Mouse (Mus musculus) forelimb bud, embryonic 11.5 days (tissue): Measurements from ENCODE around the gene Pcp4l1.
A peak's percentile ranks its signal among the peaks of the same experiment; 100 is the strongest.
"Not testable (repeated sequence)": the region's sequence is repeated elsewhere in the genome, so short reads cannot be mapped to it uniquely, and the experiment has no call there.

Source experiments
- DNase-seq: peaks from one replicate; pipeline ENCODE4 v3.0.0-alpha.2; 2012; ENCODE audit warnings: low read depth, low spot score

The Pcp4l1 gene

DNA sequence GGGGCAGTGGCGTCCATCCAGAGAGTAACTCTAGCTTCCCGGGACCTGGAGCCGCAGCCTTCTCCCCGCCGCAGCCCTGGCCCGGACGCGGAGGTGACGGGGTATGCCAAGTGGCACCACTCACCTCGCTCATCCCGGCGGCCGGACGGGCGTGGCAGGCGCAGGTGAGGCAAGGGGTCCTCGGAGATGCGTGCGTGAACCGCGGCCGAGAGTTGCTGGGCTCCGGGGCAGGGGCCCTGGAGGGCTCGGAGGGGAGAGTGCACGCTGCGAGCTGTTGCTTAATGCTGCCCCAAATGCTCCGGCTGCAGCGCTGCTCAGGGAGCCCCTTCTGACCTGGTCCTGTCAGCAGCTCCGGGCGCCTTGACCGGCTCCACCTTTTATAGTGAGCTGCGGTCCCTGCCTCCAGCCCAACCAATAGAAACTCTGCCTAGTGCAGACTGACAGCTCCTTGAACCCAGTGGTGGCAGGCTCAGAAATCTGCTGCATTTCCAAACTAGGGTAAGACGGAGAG is at the start of gene Pcp4l1:
Pcp4l1 (minus strand) TSS at position 382 of the 511 bp plus-strand sequence.
- DNase-seq, result peak; percentile 54

DNA sequence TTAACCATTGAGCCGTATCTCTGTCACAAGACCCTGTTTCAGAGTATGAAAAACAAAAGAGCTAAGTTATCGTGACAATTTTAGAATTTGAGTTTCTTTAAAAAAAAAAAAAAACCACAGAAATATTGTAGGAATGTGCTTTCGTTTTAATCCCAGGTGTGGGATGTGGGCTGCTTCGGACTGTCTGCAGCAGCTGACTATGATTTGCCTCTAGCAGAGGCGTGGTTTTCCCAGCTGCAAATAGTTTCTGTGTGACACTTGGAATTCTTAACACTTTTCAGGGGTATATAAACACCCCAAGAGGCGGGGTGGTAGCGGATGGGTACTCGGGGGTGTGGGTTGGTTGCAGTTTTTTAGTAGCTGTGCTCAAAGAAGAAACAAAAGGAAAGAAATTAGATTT is 49.3 kb upstream of the Pcp4l1 start:
- no peak for DNase-seq

DNA sequence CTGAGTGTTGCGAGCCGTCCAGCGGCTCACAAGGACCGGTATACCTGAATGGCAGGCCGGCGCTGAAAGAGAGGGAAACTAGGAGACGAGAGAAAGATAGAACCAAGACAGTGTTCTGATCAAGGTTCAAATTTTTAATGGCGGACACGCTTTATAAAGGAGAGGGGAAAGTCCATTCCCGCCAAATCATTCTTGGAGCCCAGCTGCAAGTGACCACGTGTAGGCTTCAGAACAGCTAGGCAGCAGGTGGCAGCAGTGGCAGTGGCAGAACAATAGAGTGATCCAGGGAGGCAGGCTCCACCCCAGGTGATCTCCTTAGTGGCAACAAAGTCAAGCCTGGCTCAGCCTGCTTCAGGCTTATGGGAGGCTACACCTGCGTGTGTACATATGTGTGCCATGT is 45.9 kb upstream of the Pcp4l1 start:
- DNase-seq, result not testable (repeated sequence)

DNA sequence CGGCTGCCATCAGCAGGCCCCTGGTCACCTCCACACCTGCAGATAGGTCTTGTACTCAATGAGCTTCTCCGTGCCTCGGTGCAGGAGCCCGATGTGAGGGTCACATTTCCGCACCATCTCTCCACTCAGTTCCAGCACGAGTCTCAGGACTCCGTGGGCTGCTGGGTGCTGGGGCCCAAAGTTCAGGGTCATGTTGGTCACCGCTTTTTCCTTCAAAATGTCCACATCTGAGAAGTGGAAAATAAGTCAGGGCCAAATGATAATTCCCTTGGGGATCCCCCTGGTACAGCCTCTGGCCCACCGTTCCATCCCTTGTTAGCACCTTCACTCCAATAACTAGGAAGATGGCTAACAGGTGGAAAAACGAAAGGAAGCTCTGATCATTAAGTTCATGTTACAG is 44.8 kb upstream of the Pcp4l1 start:
- DNase-seq, result no peak

DNA sequence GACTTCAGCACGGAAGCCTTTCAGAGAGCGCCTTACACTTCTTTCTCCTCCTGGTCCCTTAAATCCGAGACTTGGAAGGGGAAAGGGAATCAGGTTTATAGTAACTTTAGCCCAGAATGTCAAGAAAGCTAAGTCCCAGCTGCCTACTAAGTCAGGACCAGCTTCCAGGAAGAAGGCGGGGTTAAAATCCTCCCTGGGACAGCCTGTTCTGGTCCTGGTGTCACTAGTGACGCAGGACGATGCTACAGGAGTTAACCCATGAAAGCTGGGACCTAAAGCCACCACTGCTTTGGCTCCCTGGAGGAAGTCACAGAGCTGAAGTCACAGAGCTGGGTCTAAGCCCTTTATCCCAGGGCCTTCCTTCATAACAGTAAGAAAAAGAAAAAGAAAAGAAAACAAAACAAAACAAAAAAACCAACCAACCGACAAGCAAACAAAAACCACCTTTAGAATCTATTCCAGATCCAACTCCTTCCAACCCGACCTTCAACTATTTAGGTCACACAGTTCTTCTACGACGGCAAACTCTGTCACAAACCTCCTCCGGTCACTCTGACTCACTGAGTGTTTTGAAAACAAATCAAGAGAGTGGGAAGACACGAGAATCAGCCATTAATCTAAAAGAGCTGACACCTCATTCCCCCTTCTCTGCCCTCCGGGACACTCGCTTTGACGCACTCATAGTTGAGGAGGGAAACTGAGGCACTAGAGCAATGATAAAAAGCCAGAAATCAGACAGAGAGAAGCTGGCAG is 44.1 kb upstream of the Pcp4l1 start:
- DNase-seq, result no peak

DNA sequence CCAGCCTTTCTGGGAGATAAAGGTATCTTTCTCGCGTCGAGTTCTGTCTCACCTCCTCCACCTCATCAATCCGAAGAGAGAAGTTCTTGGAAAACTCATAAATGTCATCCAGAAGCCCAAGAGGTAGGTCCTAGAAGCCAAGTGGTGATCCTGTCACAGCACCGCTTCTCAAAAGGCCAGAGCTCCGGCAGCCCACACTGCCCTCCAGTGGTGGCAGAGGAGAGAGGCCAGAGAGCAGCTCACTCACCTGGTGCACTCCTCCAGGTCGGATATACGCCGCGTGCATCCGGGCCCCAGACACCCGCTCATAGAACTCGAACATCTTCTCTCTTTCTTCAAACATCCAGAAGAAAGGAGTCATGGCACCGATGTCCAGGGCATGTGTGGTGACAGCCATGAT is 42.4 kb upstream of the Pcp4l1 start:
- DNase-seq, result no peak

DNA sequence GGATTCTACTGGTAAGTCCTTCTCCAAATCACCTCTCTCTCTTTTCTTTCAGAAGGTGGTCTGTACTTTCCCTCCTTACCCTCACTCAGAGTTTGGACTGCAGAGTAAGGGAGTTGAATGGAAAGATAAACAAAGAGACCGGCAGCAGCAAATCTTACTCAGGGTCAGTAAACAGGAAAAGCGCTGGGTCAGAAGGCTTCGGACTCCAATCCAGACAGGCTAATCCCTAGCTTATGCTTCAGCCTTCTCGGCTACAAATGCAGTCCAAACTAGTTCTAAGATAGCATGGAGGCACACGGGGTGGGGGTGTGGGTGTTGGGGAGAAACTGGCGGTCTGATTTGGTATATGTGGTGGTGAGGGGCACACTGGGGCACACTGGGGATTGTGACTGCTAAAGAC is 41.4 kb upstream of the Pcp4l1 start:
- DNase-seq, result no peak

DNA sequence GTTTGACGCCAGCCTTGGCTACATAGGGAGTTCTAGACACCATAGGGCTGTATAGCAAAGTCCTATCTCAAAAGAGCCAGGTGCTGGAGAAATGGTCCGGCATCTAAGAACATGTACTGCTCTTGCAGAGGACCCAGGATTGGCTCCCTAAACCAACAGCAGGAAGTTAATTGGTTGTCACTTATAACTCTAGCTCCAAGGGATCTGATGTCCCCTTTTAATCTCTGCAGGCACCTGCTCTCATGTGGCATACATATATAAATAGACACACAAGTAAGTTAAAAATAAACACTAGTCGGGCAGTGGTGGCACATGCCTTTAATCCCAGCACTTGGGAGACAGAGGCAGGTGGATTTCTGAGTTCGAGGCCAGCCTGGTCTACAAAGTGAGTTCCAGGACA is 39.7 kb upstream of the Pcp4l1 start:
- no peak for DNase-seq

DNA sequence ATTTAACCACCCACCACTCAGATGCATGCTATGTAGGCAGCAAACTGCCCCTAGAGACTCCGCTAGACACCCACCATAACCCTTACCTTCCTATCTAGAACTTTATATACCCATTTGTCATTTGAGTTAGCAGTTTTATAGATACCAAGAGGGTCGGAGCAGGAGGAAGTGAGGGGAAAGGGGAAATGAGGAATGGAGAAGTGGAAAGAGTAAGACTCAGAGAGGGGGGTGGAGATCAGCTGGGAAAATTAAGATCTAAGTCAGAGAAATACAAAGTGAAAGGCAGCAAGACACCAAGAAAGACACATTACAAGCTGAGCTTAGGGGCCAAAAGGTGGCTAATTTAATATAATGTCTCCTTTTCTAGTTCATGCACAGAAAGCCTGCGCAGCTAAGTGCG is 38.5 kb upstream of the Pcp4l1 start:
- DNase-seq, result no peak

DNA sequence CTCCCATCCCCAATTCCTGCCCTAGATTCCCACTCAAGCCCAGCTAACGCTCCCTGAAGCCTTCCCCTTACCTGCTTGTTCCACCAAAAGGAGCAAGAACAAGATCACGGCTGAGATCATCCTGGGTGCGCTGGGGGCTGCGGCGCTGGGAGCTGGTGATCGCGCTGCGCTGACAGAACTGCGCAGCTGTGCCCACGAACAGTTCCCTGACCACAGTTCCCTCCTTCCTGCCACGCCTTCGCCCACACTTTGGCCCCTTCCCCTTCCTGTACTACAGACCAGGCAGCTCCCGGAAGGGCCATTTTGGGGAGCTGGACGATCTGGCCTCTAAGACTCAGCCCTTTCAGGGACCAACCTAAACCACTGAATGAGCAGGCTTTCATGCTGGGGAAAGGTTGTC is 38.1 kb upstream of the Pcp4l1 start, which contains the start of gene Fcer1g:
Fcer1g (minus strand) TSS at position 240 of the 400 bp plus-strand sequence.
- DNase-seq, result no peak

DNA sequence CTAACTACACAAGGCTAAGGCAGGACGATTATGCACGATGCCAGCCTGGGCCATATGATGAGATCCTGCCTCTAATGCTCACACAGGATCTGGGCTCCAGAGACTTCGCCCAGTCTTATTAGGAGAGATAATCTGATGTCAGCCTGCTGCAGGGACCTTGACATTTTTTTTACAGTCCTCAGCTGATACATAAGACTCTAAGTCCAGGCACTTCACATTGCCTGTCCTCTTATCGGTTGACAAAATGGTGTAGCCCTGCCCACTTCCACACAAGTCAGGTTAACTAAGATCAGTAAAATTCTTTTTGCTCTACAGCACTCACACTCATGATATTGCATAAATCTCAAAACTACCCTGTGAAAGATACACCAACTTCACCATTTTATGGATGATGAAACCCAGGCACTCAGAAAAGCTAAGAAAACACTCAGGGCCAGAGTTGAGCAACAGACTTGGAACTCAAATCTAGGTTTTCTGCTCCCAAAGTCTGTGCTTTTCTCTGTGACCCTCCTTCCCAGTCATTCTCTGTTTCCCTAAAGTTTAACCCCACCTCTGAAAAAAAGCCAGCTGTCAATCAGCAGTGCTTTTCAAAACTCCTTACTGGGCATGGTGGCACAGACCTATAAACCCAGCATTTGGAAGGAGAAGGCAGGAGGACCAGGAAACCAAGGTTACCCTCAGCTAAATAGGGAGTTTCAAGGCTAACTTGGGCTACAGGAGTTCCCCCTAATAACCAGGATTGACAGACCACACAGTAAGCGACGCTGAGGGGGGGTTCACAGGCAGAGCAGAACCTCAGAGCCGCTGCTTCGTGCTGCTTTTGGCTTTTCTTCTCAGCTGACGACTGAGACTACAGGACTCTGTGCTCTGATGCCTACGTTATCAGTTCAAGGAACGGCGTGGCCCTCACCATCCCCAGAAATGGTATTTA is 37.0 kb upstream of the Pcp4l1 start:
- DNase-seq, result no peak

DNA sequence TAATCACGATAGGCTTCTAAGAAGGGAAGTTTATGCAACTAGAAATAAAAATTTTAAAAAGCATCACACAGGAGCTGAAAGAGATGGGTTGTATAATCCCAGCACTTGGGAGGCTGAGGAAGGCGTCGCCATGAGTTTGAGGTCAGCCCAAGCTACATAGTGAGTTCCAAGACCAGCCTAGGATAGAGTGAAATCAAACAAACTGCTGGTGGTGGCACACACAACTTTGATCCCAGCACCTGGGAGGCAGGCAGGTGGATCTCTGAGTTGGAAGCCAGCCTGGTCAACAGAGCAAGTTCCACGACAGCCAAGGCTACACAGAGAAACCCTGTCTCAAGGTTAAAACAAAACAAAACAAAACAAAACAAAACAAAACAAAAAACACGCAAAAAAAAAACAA is 36.3 kb upstream of the Pcp4l1 start:
- no peak for DNase-seq

DNA sequence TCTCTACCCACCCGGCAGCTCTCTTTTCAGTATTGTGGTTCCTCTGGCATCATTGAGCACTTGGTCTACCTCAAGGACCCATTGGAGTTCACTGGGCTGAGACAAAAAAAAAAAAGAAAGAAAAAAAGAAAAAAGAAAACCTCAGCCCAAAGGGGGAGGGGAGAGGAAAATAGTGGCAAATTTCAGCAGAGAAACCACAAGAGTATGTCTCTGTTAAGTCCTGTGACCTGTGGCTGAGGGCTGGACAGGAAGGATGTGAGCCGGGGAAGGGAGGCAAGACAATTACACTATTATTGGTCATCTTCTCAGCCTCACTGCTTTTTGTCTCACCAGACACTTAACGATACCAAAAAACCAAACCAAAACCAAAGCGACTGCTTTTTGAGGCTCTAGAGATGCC is 35.8 kb upstream of the Pcp4l1 start:
- DNase-seq, result no peak

DNA sequence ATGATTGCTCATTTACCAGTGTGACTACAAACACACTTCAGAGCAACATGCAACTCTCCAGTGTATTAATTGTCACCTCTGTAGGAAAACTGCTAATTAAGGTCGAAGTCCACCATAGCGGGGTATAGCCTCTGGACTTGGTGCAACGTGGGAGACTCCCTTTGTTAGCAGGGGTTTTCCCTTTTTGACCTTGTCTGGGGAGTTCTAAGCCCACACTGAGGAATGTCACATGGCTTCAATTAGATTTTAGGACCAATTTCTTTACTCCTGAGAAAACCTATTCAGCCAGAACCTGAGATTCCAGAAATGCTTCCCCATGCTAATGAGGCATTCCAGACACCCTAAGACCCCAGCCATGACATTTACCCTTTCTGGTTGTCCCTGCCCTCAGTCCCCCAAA is 34.1 kb upstream of the Pcp4l1 start:
- peak; percentile 72 for DNase-seq

DNA sequence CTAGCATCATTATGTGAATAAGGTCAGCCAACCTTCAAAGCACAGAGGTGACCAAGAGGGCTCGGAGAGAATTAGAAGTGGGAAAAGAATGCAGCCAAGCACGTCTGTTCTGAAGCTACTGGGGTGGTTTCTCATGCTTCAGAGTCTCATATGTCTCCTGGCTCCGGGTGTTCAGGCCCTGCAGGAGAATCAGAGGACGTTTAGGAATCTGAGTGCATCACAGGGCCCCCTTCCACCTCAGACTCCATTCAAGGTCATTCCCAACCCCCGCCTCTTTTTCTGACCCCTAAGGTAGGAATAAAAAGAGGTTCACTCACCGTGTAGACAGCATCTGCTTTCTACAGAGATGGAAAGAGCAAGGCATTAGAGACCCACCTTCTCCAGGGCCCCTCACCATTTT is 33.7 kb upstream of the Pcp4l1 start:
- DNase-seq, result no peak

DNA sequence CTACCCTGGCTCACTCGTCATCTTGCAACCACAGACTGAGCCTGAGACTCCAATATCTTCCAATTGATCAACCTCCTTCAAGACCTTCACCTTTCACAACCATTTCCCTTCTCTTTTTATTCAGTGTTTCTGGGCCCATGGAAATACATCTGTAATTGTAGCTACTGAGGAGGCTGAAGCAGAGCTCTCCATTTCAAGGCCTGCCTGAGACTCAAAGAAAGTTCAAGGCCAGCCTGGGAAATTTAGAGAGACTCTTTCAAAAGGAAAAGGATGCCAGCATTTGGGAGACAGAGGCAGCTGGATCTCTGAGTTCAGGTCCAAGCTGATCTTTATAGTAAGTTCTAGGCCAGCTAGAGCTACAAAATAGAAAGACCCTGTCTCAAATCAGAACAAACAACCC is 31.8 kb upstream of the Pcp4l1 start:
- no peak for DNase-seq

DNA sequence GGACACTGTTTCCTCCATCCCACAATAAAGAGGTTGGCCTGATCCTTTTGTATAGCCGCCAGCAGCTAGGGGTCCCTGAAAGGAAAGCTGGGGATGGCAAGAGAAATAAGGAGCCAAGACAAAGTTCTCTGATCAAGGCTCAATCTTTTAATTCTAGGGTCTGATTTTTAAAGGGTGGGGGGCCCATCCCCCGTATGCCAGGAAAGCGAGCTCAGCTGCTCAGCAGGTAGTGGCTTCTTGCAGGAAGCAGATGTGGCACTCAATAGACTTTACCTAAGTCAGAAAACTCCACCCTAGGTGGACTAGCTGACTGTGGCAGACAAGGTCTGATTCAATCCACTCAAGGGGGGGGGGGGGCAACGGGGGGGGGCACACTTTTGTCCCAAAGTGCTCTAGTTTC is 30.7 kb upstream of the Pcp4l1 start:
- DNase-seq, result no peak

DNA sequence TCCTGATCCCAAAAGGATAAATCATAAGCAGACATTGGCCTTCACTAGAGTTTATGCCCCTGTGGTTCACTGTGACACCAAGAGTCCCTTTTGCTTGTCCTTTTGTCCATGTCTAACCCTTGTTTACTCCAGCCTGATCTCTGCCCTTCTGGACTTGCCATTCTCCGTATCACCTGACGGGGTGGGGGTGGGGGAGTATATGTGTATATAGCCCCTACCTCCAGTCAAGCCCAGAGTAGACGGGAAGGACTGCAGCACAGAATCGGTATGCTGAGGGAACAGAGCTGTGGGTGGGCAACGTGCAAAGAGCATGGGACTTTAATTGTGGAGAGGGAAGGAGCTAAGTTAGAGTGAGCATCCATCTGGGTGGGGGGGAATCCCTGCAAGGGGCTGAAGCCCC is 28.8 kb upstream of the Pcp4l1 start, which contains the start of gene Apoa2:
Apoa2 (plus strand) TSS at position 198 of the 400 bp plus-strand sequence.
- DNase-seq, result no peak

DNA sequence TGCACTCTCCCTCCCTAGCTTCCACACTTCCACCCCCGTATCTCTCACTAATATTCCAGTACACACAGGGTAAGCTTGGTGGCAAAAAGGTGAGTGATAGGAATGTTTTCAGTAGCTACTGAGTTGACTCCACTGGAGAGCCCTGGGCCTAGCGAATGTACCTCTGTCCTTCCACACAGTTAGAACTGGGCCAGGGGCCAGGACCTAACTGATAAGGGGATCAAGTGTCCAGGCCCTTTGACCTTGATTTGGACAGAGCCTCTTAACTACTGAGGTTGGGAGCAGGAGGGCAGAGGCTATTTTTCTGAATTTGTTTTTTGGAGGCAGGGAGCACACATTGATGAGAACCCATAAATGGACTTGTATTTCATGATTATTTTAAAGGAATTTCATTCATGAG is 27.7 kb upstream of the Pcp4l1 start:
- no peak for DNase-seq

DNA sequence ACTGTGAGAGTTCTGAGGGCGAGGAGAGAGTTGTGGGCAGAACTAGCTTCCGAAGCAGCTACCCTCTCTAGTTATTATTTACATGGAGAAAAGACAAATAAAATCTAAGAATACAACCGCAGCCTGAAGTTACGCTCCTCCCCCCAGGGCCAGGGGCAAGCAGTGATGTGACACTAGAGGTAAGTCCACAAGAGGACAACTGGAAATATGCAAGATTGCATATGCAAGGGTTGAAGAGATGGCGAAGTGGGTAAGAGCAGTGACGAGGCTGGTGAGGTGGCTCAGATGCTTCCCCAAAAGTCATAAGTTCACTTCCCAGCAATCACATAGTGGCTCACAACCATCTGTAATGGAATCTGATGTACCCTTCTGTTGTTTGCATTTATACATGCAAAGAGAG is 27.1 kb upstream of the Pcp4l1 start:
- no peak for DNase-seq

DNA sequence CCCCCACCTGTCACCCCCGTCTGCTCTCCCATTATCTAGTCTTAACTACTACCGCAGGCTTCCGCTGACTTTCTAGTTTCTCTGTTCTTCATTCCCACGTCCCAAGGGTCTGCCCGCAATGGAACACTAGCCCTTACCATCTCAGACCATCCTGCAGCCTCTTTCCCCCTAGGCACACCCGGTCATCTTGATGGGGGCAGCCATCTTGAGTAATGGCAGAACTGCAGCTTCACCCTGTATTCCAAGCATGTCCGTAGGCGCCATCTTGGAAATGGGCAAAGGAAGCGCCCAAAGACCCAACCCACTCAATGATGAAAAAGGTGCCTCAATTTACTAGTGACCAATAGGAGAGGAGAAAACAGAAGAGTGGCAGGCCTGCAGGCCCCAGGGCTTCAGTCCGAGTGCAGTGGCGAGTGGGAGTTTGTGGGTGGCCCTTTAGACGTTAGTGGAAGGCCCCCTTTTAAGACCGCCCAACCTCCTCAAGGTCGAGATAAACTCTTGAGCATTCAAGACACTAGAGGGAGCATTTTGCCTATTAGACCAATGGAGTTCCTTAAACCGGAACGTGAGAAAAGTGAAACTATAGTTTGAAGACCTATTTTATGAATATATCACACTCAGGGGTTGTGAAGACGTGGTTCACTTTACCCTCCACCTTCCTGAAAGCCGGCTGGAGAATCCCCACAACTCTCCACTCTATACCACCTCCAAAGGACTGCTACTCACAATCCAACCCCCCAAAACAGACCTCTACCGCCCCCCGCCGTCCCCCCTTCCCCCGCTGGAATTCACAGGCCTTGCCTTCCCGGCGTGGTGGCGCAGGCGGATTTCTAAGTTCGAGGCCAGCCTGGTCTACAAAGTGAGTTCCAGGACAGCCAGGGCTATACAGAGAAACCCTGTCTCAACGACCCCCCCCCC is 26.4 kb upstream of the Pcp4l1 start, which contains the start of gene Tomm40l:
Tomm40l (minus strand) TSS at position 277 of the 918 bp plus-strand sequence.
- peak; percentile 98 for DNase-seq
